Mouse (Mus musculus): ENCODE measurements at regions not wholly inside any gene's neighbourhood (a gene's known extent, or its start where the extent isn't known, plus 50 kb on each side); places are given as distances from the start of the nearest gene placed in this dataset.

GRCm38 (mm10) chr13:59350613-59351150, 234.3 kb downstream of the Agtpbp1 start:
- WGBS, result 68% methylated on average over 7 of the region's 7 CpGs
- Histone ChIP-seq H3K9me3 (ENCODE audit: low read depth, low read length) (no peaks in the 10 kb centered on the region), H3K4me2 (no peak overlapping the region), H3K4me1 (ENCODE audit: insufficient read depth) (no peaks in the 10 kb centered on the region), H3K36me3 (ENCODE audit: insufficient read depth) (no peaks in the 10 kb centered on the region), H3K9ac (no peak overlapping the region), H3K4me3 (ENCODE audit: low read depth, low read length) (no peak overlapping the region), H3K27ac (ENCODE audit: low read depth) (no peak overlapping the region), H3K27me3 (ENCODE audit: insufficient read depth, low read length) (no peaks in the 10 kb centered on the region)
- DNase-seq (peak; percentile 13), ATAC-seq (ENCODE audit: insufficient read depth) (no peak)
- no peak for TF ChIP-seq CTCF (IDR thresholded peaks at IDR 0.05; ENCODE audit: low read depth)

- no peaks in the 10 kb centered on the region for H3K9me3 ChIP-seq (ENCODE audit: low read depth, low read length)
- no peaks in the 10 kb centered on the region for H3K36me3 ChIP-seq (ENCODE audit: insufficient read depth)
- DNase-seq (no peak), ATAC-seq (ENCODE audit: insufficient read depth) (no peak)
- no peak overlapping the region for H3K4me2 ChIP-seq
- no peak overlapping the region for H3K4me3 ChIP-seq (ENCODE audit: low read depth, low read length)
- peak; percentile 20; the same call in 1 of the 2 replicates for TF ChIP-seq CTCF (IDR thresholded peaks at IDR 0.05; ENCODE audit: low read depth)
- H3K4me1 ChIP-seq (ENCODE audit: insufficient read depth), result no peaks in the 10 kb centered on the region
- H3K27me3 ChIP-seq (ENCODE audit: insufficient read depth, low read length), result no peaks in the 10 kb centered on the region
- H3K9ac ChIP-seq, result no peak overlapping the region
- H3K27ac ChIP-seq (ENCODE audit: low read depth), result no peak overlapping the region
Measured at GRCm38 (mm10) chr13:59348510-59348909, 236.5 kb downstream of the Agtpbp1 start.

- no peak overlapping the region for H3K9ac ChIP-seq
- H3K27me3 ChIP-seq (ENCODE audit: insufficient read depth, low read length), result no peaks in the 10 kb centered on the region
- no peaks in the 10 kb centered on the region for H3K4me1 ChIP-seq (ENCODE audit: insufficient read depth)
- no peak overlapping the region for H3K4me3 ChIP-seq (ENCODE audit: low read depth, low read length)
- H3K9me3 ChIP-seq (ENCODE audit: low read depth, low read length), result no peaks in the 10 kb centered on the region
- no peak overlapping the region for H3K27ac ChIP-seq (ENCODE audit: low read depth)
- H3K36me3 ChIP-seq (ENCODE audit: insufficient read depth), result no peaks in the 10 kb centered on the region
- no peak overlapping the region for H3K4me2 ChIP-seq
- DNase-seq, result peak; percentile 23
- ATAC-seq (ENCODE audit: insufficient read depth), result no peak
- no peak for TF ChIP-seq CTCF (IDR thresholded peaks at IDR 0.05; ENCODE audit: low read depth)
- 65% methylated on average over 13 of the region's 13 CpGs for WGBS
Measured at GRCm38 (mm10) chr13:59341871-59342270, 243.2 kb downstream of the Agtpbp1 start.

- no peak for TF ChIP-seq CTCF (IDR thresholded peaks at IDR 0.05; ENCODE audit: low read depth)
- whole genome bisulfite sequencing, result 86% methylated on average over 9 of the region's 9 CpGs
- H3K27ac ChIP-seq (ENCODE audit: low read depth), result no peak overlapping the region
- no peak overlapping the region for H3K4me2 ChIP-seq
- H3K4me1 ChIP-seq (ENCODE audit: insufficient read depth), result no peaks in the 10 kb centered on the region
- no peaks in the 10 kb centered on the region for H3K27me3 ChIP-seq (ENCODE audit: insufficient read depth, low read length)
- no peak for DNase-seq
- no peak overlapping the region for H3K9ac ChIP-seq
- H3K4me3 ChIP-seq (ENCODE audit: low read depth, low read length), result no peak overlapping the region
- ATAC-seq (ENCODE audit: insufficient read depth), result no peak
- H3K9me3 ChIP-seq (ENCODE audit: low read depth, low read length), result no peaks in the 10 kb centered on the region
- no peaks in the 10 kb centered on the region for H3K36me3 ChIP-seq (ENCODE audit: insufficient read depth)
Measured at GRCm38 (mm10) chr13:59338436-59338835, 246.6 kb downstream of the Agtpbp1 start.

- whole genome bisulfite sequencing, result 88% methylated on average over 3 of the region's 3 CpGs
- H3K9me3 ChIP-seq (ENCODE audit: low read depth, low read length), result no peaks in the 10 kb centered on the region
- ATAC-seq (ENCODE audit: insufficient read depth), result no peak
Measured at GRCm38 (mm10) chr13:59323933-59324332, 261.1 kb downstream of the Agtpbp1 start.

GRCm38 (mm10) chr13:59323441-59323840, 261.6 kb downstream of the Agtpbp1 start:
- no peaks in the 10 kb centered on the region for H3K9me3 ChIP-seq (ENCODE audit: low read depth, low read length)
- no peak overlapping the region for H3K27ac ChIP-seq (ENCODE audit: low read depth)
- no peak overlapping the region for H3K9ac ChIP-seq
- H3K27me3 ChIP-seq (ENCODE audit: insufficient read depth, low read length), result no peaks in the 10 kb centered on the region
- DNase-seq, result peak; percentile 82
- H3K4me1 ChIP-seq (ENCODE audit: insufficient read depth), result no peaks in the 10 kb centered on the region
- TF ChIP-seq CTCF (IDR thresholded peaks at IDR 0.05; ENCODE audit: low read depth), result no peak
- H3K36me3 ChIP-seq (ENCODE audit: insufficient read depth), result no peaks in the 10 kb centered on the region
- H3K4me2 ChIP-seq, result no peak overlapping the region
- H3K4me3 ChIP-seq (ENCODE audit: low read depth, low read length), result no peak overlapping the region
- 40% methylated on average over 5 of the region's 5 CpGs for WGBS
- ATAC-seq (ENCODE audit: insufficient read depth), result no peak

More at GRCm38 (mm10) chr13:59323933-59324332, 261.1 kb downstream of the Agtpbp1 start:
- no peak for DNase-seq
- H3K4me1 ChIP-seq (ENCODE audit: insufficient read depth), result no peaks in the 10 kb centered on the region
- H3K36me3 ChIP-seq (ENCODE audit: insufficient read depth), result no peaks in the 10 kb centered on the region
- no peak overlapping the region for H3K4me2 ChIP-seq
- H3K9ac ChIP-seq, result no peak overlapping the region
- no peak for TF ChIP-seq CTCF (IDR thresholded peaks at IDR 0.05; ENCODE audit: low read depth)
- no peaks in the 10 kb centered on the region for H3K27me3 ChIP-seq (ENCODE audit: insufficient read depth, low read length)
- H3K27ac ChIP-seq (ENCODE audit: low read depth), result no peak overlapping the region
- H3K4me3 ChIP-seq (ENCODE audit: low read depth, low read length), result no peak overlapping the region

GRCm38 (mm10) chr13:59320261-59320660, 264.8 kb downstream of the Agtpbp1 start:
- DNase-seq (no peak), ATAC-seq (ENCODE audit: insufficient read depth) (no peak)
- Histone ChIP-seq H3K9me3 (ENCODE audit: low read depth, low read length) (no peaks in the 10 kb centered on the region), H3K4me2 (no peak overlapping the region), H3K27ac (ENCODE audit: low read depth) (no peak overlapping the region), H3K36me3 (ENCODE audit: insufficient read depth) (no peaks in the 10 kb centered on the region), H3K4me3 (ENCODE audit: low read depth, low read length) (no peak overlapping the region), H3K9ac (no peak overlapping the region), H3K4me1 (ENCODE audit: insufficient read depth) (no peaks in the 10 kb centered on the region), H3K27me3 (ENCODE audit: insufficient read depth, low read length) (no peaks in the 10 kb centered on the region)
- TF ChIP-seq CTCF (IDR thresholded peaks at IDR 0.05; ENCODE audit: low read depth), result no peak
- 78% methylated on average over 5 of the region's 5 CpGs for WGBS

All from lung, embryonic 14.5 days (tissue).